Mouse (Mus musculus) embryonic facial prominence, embryonic 14.5 days (tissue): ENCODE measurements around the gene Slc16a7. TPM values are rescaled to one million over a fixed set of nuclear protein-coding genes. Genes with fewer than 3 reads are reported as not detected.

Experiments
- ATAC-seq: fragments of 200-750 bp; cut with Nextera tagmentation; 2 replicates; pipeline ENCODE4 v1.8.0; 2017; ENCODE audit warnings: low read depth, moderate number of reproducible peaks, moderate TSS enrichment
- DNase-seq: peaks from one replicate; pipeline ENCODE4 v3.0.0-alpha.2; 2015; ENCODE audit warnings: low spot score
- H3K27ac ChIP-seq: fragments of 300-500 bp; sonication (generic); replicated peaks from 2 replicates; pipeline ENCODE4 v1.5.1; 2014; ENCODE audit warnings: low read depth, mild to moderate bottlenecking, low read length, moderate library complexity
- H3K27me3 ChIP-seq: fragments of 300-500 bp; sonication (generic); replicated peaks from 2 replicates; pipeline ENCODE4 v1.6.1; 2014; ENCODE audit warnings: low read length; ENCODE audit not compliant: control insufficient read depth, insufficient read depth
- H3K36me3 ChIP-seq: fragments of 300-500 bp; sonication (generic); 2 replicates; pipeline ENCODE4 v1.6.1; 2014; ENCODE audit warnings: low read length, mixed read lengths; ENCODE audit not compliant: control insufficient read depth, insufficient read depth
- H3K4me1 ChIP-seq: fragments of 300-500 bp; sonication (generic); 2 replicates; pipeline ENCODE4 v1.6.1; 2014; ENCODE audit warnings: antibody characterized with exemption, low read length; ENCODE audit not compliant: control insufficient read depth, insufficient read depth
- H3K4me2 ChIP-seq: fragments of 300-500 bp; sonication (generic); 2 replicates; pipeline ENCODE4 v1.6.1; 2014; ENCODE audit warnings: low read depth, mild to moderate bottlenecking, low read length, moderate library complexity, mixed read lengths
- H3K4me3 ChIP-seq: fragments of 300-500 bp; sonication (generic); 2 replicates; pipeline ENCODE4 v1.5.1; 2014; ENCODE audit warnings: low read depth, mild to moderate bottlenecking, low read length
- H3K9ac ChIP-seq: fragments of 300-500 bp; sonication (generic); 2 replicates; pipeline ENCODE4 v1.6.1; 2014; ENCODE audit warnings: low read depth, mild to moderate bottlenecking, low read length, moderate library complexity, mixed read lengths
- H3K9me3 ChIP-seq: fragments of 300-500 bp; sonication (generic); 2 replicates; pipeline ENCODE4 v1.6.1; 2016; ENCODE audit warnings: low read length; ENCODE audit not compliant: control insufficient read depth
- WGBS: fragments of 180-500 bp; shearing (Covaris S2); extraction: QIAGEN DNeasy Blood & Tissue Kit; methylation state at CpG from one replicate; pipeline ENCODE4 v1.1.7; 2014; 5-methylcytosine and 5-hydroxymethylcytosine counted together
- polyA plus RNA-seq: library from polyadenylated mRNA; unstranded; fragments of >200 nt; fragmentation: Nextera tagmentation; extraction: Ambion mirVana; gene quantifications from 2 replicates; pipeline ENCODE4 v1.2.1, GENCODE M21; 2014

Slc16a7 gene
- polyA plus RNA-seq, 1 experiment from 2014 or later: 7.8 TPM

- no peak overlapping the region for H3K4me2 ChIP-seq
- H3K27me3 ChIP-seq: no peaks in the 10 kb centered on the region
- no peaks in the 10 kb centered on the region for H3K9me3 ChIP-seq
- DNase-seq: no peak
- no peak for ATAC-seq
- H3K9ac ChIP-seq: no peak overlapping the region
- no peak overlapping the region for H3K27ac ChIP-seq
- H3K36me3 ChIP-seq: no peaks in the 10 kb centered on the region
- peaks cover 11% of the 10 kb centered on the region; the same call in 1 of the 2 replicates for H3K4me1 ChIP-seq
- WGBS: 83% methylated on average over 5 of the region's 5 CpGs
- H3K4me3 ChIP-seq: no peak overlapping the region
Measured at GRCm38 (mm10) chr10:125333799-125334198, 55.5 kb downstream of the Slc16a7 start.

GRCm38 (mm10) chr10:125331334-125331733 lies 57.9 kb downstream of the Slc16a7 start:
- H3K27ac ChIP-seq: peak overlapping the region; percentile 64
- ATAC-seq: peak; percentile 50; the same call in 1 of the 2 replicates

GRCm38 (mm10) chr10:125328331-125329063 lies 60.8 kb downstream of the Slc16a7 start:
- ATAC-seq (peak; percentile 76), DNase-seq (peak; percentile 67)
- Histone ChIP-seq H3K9ac (0 out of 2 replicates have a peak overlapping the region, but pooled peaks have one; percentile 1), H3K9me3 (no peaks in the 10 kb centered on the region), H3K27me3 (no peaks in the 10 kb centered on the region), H3K4me1 (peaks cover 24% of the 10 kb centered on the region), H3K27ac (peak overlapping the region; percentile 17), H3K4me3 (peak overlapping the region; percentile 5; the same call in 1 of the 2 replicates), H3K36me3 (no peaks in the 10 kb centered on the region), H3K4me2 (peak overlapping the region; percentile 41)
- WGBS: 12% methylated on average over 16 of the region's 16 CpGs

More at GRCm38 (mm10) chr10:125331334-125331733, 57.9 kb downstream of the Slc16a7 start:
- Histone ChIP-seq H3K27me3 (no peaks in the 10 kb centered on the region), H3K9ac (no peak overlapping the region), H3K36me3 (no peaks in the 10 kb centered on the region), H3K9me3 (no peaks in the 10 kb centered on the region), H3K4me2 (no peak overlapping the region), H3K4me3 (no peak overlapping the region), H3K4me1 (peaks cover 19% of the 10 kb centered on the region)
- peak; percentile 72 for DNase-seq
- WGBS: 37% methylated on average over 5 of the region's 5 CpGs

GRCm38 (mm10) chr10:125324871-125325565 lies 64.2 kb downstream of the Slc16a7 start:
- Histone ChIP-seq H3K9me3 (no peaks in the 10 kb centered on the region), H3K4me1 (peaks cover 21% of the 10 kb centered on the region), H3K27me3 (no peaks in the 10 kb centered on the region), H3K4me2 (no peak overlapping the region), H3K9ac (no peak overlapping the region), H3K36me3 (no peaks in the 10 kb centered on the region), H3K4me3 (no peak overlapping the region), H3K27ac (no peak overlapping the region)
- WGBS: 84% methylated on average over 7 of the region's 7 CpGs
- no peak for ATAC-seq
- DNase-seq: no peak

- no peak overlapping the region for H3K4me3 ChIP-seq
- no peaks in the 10 kb centered on the region for H3K9me3 ChIP-seq
- H3K9ac ChIP-seq: no peak overlapping the region
- peak; percentile 50 for DNase-seq
- H3K36me3 ChIP-seq: no peaks in the 10 kb centered on the region
- H3K4me2 ChIP-seq: no peak overlapping the region
- ATAC-seq: no peak
- H3K27ac ChIP-seq: peak overlapping the region; percentile 17; the same call in 1 of the 2 replicates
- H3K27me3 ChIP-seq: no peaks in the 10 kb centered on the region
- peaks cover 19% of the 10 kb centered on the region for H3K4me1 ChIP-seq
- 63% methylated on average over 12 of the region's 13 CpGs for WGBS
Measured at GRCm38 (mm10) chr10:125324149-125324834, 65.0 kb downstream of the Slc16a7 start.

- H3K4me1 ChIP-seq: peaks cover 9% of the 10 kb centered on the region; the same call in 1 of the 2 replicates
- WGBS: 76% methylated on average over 11 of the region's 11 CpGs
- ATAC-seq (peak; percentile 22; the same call in 1 of the 2 replicates), DNase-seq (no peak)
- H3K9me3 ChIP-seq: no peaks in the 10 kb centered on the region
- no peak overlapping the region for H3K4me3 ChIP-seq
- H3K9ac ChIP-seq: no peak overlapping the region
- H3K27ac ChIP-seq: no peak overlapping the region
- H3K36me3 ChIP-seq: no peaks in the 10 kb centered on the region
- H3K27me3 ChIP-seq: no peaks in the 10 kb centered on the region
- H3K4me2 ChIP-seq: no peak overlapping the region
Measured at GRCm38 (mm10) chr10:125321446-125322428, 67.5 kb downstream of the Slc16a7 start.

GRCm38 (mm10) chr10:125317317-125317716 lies 71.9 kb downstream of the Slc16a7 start:
- WGBS: 59% methylated on average over 6 of the region's 6 CpGs
- H3K4me1 ChIP-seq: peaks cover 3% of the 10 kb centered on the region; the same call in 1 of the 2 replicates
- DNase-seq (peak; percentile 61), ATAC-seq (no peak)
- no peak overlapping the region for H3K27ac ChIP-seq
- H3K4me3 ChIP-seq: no peak overlapping the region
- H3K9me3 ChIP-seq: no peaks in the 10 kb centered on the region
- H3K36me3 ChIP-seq: no peaks in the 10 kb centered on the region
- no peaks in the 10 kb centered on the region for H3K27me3 ChIP-seq
- no peak overlapping the region for H3K9ac ChIP-seq
- no peak overlapping the region for H3K4me2 ChIP-seq
